Mouse (Mus musculus) forebrain, embryonic 11.5 days (tissue): Measurements from ENCODE around the gene Serac1. TPM values are rescaled to one million over a fixed set of nuclear protein-coding genes. Genes with fewer than 3 reads are reported as not detected.

ENCODE experiments used
- polyA plus RNA-seq: library from polyadenylated mRNA; unstranded; fragments of >200 nt; fragmentation: Nextera tagmentation; extraction: Ambion mirVana; gene quantifications from 2 replicates; pipeline ENCODE4 v1.2.1, GENCODE M21; 2014

Gene Serac1
- polyA plus RNA-seq, 1 experiment from 2014 or later: 10.0 TPM

Other genes with a start within 250 kb of the Serac1 start
- 19.0 and 19.6 TPM in 2 replicates for gene Snx9, start 238.4 kb downstream of the Serac1 start, polyA plus RNA-seq
- gene Synj2, start 138.5 kb downstream of the Serac1 start, polyA plus RNA-seq: 1.0 and 1.2 TPM in 2 replicates
- 157 and 165 TPM in 2 replicates for gene Gtf2h5, start within 50 bp of the Serac1 start, polyA plus RNA-seq
- 110 and 127 TPM in 2 replicates for gene Tulp4, start 26.7 kb upstream of the Serac1 start, polyA plus RNA-seq
- gene Tmem181a, start 177.1 kb upstream of the Serac1 start, polyA plus RNA-seq: 23.1 and 27.5 TPM in 2 replicates
- gene Dynlt1a, start 237.8 kb upstream of the Serac1 start, polyA plus RNA-seq: 28.7 and 29.1 TPM in 2 replicates